17 mouse cellular contexts compared by ENCODE assay signal in the genomic region with DNA sequence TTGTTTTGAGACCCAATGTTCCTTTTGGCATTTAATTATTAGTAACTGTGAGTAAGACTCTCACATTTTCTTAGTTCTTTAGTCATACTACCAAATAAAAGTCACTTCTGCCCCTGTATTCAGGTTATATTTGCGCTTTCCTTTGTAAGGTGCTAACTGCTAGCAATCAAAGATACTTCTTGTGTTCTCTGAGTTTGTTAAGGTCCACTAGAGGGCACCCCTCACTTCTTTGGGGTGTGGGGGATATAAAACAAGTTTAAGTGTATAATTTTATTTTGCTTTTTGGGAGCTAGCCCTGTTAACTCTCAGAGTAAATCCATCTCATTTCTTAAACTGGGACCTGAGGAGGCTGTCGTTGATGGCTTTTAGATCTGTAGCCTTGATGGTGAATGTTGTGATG.
DNase-seq lines count a peak whose midpoint lies in the region; ATAC-seq and TF ChIP-seq lines count a peak whose summit lies in the region.
"Had no signal": no experiment of that assay in that cellular context is flagged by ENCODE, and none has a peak within 500 bp of the region (broad histone marks: within the 10 kb centered on the region; RNA-seq: fewer than 3 reads in every experiment).

No protein-coding gene starts in this region.

- no peak for DNase-seq in forebrain, postnatal 0 days
- DNase-seq in layer of hippocampus, adult 2 months (ENCODE audit: low spot score in 2 of 2) = no peak
- no peak for DNase-seq in layer of hippocampus, postnatal 10 days (ENCODE audit: low spot score in 2 of 2)
- peak; percentile 32 for DNase-seq in thymus, postnatal 14 days
- DNase-seq in thymus, adult 18-20 months = no peak
- DNase-seq in adrenal gland, postnatal 14 days = no peak
- no peak for DNase-seq in adrenal gland, adult (ENCODE audit: inconsistent age in 2 of 2, low spot score in 1 of 2)
- DNase-seq: cerebellum, postnatal 36 days; kidney, adult 8-10 months; lung, adult 2 months; right cerebral cortex, postnatal 25 days had no signal

- H3K9ac ChIP-seq in forebrain, postnatal 0 days = no peak overlapping the region
- no peak overlapping the region for H3K9ac ChIP-seq in forebrain, embryonic 13.5 days
- H3K9ac ChIP-seq: embryonic facial prominence, embryonic 12.5 days; hindbrain, embryonic 14.5 days; limb, embryonic 12.5 days; midbrain, embryonic 15.5 days; neural tube, embryonic 12.5 days had no signal

- no peak for ATAC-seq in forebrain, postnatal 0 days
- ATAC-seq in forebrain, embryonic 13.5 days = no peak
- ATAC-seq: midbrain, embryonic 15.5 days had no signal

- H3K9me3 ChIP-seq in forebrain, postnatal 0 days (ENCODE audit: low read length) = no peaks in the 10 kb centered on the region
- no peaks in the 10 kb centered on the region for H3K9me3 ChIP-seq in forebrain, embryonic 13.5 days (replicated peaks)
- H3K9me3 ChIP-seq: embryonic facial prominence, embryonic 12.5 days; limb, embryonic 12.5 days; midbrain, embryonic 15.5 days; neural tube, embryonic 12.5 days had no signal

- H3K27ac ChIP-seq in forebrain, postnatal 0 days (ENCODE audit: low read depth, low read length) = no peak overlapping the region
- no peak overlapping the region for H3K27ac ChIP-seq in forebrain, embryonic 13.5 days
- H3K27ac ChIP-seq in layer of hippocampus, adult 2 months = no peak overlapping the region
- H3K27ac ChIP-seq: embryonic facial prominence, embryonic 12.5 days; hindbrain, embryonic 14.5 days; limb, embryonic 12.5 days; midbrain, embryonic 15.5 days; neural tube, embryonic 12.5 days had no signal

- H3K4me2 ChIP-seq in forebrain, postnatal 0 days (ENCODE audit: low read depth) = no peak overlapping the region
- H3K4me2 ChIP-seq in forebrain, embryonic 13.5 days = no peak overlapping the region
- H3K4me2 ChIP-seq: embryonic facial prominence, embryonic 12.5 days; hindbrain, embryonic 14.5 days; limb, embryonic 12.5 days; midbrain, embryonic 15.5 days; neural tube, embryonic 12.5 days had no signal

- H3K27me3 ChIP-seq in forebrain, postnatal 0 days (ENCODE audit: insufficient read depth, low read length) = no peaks in the 10 kb centered on the region
- H3K27me3 ChIP-seq in forebrain, embryonic 13.5 days = no peaks in the 10 kb centered on the region
- H3K27me3 ChIP-seq: embryonic facial prominence, embryonic 12.5 days; limb, embryonic 12.5 days; midbrain, embryonic 15.5 days; neural tube, embryonic 12.5 days had no signal

- no peaks in the 10 kb centered on the region for H3K4me1 ChIP-seq in forebrain, postnatal 0 days (ENCODE audit: insufficient read depth)
- H3K4me1 ChIP-seq in forebrain, embryonic 13.5 days = no peaks in the 10 kb centered on the region
- H3K4me1 ChIP-seq: midbrain, embryonic 15.5 days; neural tube, embryonic 12.5 days had no signal

- WGBS in forebrain, postnatal 0 days = 91% methylated on average over 2 of the region's 2 CpGs
- WGBS in forebrain, embryonic 13.5 days = 90% methylated on average over 2 of the region's 2 CpGs

- TF ChIP-seq CTCF in forebrain, postnatal 0 days (IDR thresholded peaks at IDR 0.05; ENCODE audit: low read depth) = peak; percentile 44
- TF ChIP-seq CTCF in layer of hippocampus, adult 2 months (conservative IDR thresholded peaks at IDR 0.05) = peak; percentile 76

- H3K36me3 ChIP-seq in forebrain, postnatal 0 days (ENCODE audit: insufficient read depth) = no peaks in the 10 kb centered on the region
- H3K36me3 ChIP-seq in forebrain, embryonic 13.5 days (ENCODE audit: poor library complexity, severe bottlenecking) = no peaks in the 10 kb centered on the region
- H3K36me3 ChIP-seq: embryonic facial prominence, embryonic 12.5 days; limb, embryonic 12.5 days; midbrain, embryonic 15.5 days; neural tube, embryonic 12.5 days had no signal

- no peak overlapping the region for H3K4me3 ChIP-seq in forebrain, postnatal 0 days (ENCODE audit: low read depth, low read length)
- no peak overlapping the region for H3K4me3 ChIP-seq in forebrain, embryonic 13.5 days
- H3K4me3 ChIP-seq in layer of hippocampus, adult 2 months = no peak overlapping the region
- H3K4me3 ChIP-seq: embryonic facial prominence, embryonic 12.5 days; limb, embryonic 12.5 days; midbrain, embryonic 15.5 days; neural tube, embryonic 12.5 days had no signal
